Mouse (Mus musculus): ENCODE data around the gene Hpn. TPM values are rescaled to one million over a fixed set of nuclear protein-coding genes. Genes with fewer than 3 reads are reported as not detected.
A peak's percentile ranks its signal among the peaks of the same experiment; 100 is the strongest.

Gene Hpn
- polyA plus RNA-seq, 2 experiments = 2.5 to 5.5 TPM

DNA sequence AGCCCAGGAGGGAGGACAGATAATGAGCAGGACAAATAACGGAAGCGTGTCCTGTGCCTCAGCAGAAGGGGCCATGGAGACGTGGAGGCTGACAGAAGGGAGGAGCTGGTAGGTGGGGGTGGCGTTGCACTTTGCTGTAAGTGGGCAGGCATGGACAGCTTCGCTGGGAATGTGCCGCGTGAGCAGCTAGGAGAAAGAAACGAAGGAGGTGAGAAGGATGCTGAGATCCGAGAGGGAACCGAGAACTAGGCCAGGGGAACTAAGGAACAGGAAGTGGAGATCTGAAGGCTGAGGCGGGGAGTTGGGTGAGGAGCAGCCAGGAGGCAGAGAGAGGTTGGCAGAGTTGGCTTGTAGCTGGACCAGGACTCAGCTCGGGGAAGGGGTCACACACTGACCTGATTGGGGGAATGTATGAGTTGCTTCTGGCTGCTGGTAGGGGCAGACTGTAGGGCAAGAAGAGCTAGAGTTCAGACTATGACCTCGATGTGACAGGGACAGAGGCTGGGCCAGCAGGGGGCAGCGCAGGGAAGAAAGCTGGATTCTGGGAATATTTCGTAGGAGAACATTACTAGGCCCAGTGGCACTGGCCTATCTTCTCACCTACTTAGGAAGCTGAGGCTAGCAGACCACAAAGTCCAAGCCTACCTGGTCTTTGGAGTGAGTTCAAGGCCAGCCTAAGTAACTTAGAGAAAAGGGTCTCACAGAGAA is 9.9 kb downstream of the Hpn start:
- no peaks in the 10 kb centered on the region for H3K36me3 ChIP-seq (ENCODE audit: control insufficient read depth, insufficient read depth, low read length)
- no peak overlapping the region for H3K27ac ChIP-seq (replicated peaks; ENCODE audit: low read depth, low read length)
- ATAC-seq (ENCODE audit: low FRiP score, low read depth) (no peak), DNase-seq (ENCODE audit: low spot score) (peak; percentile 11)
- H3K4me1 ChIP-seq (ENCODE audit: control insufficient read depth, insufficient read depth, low read length) = no peaks in the 10 kb centered on the region
- 56% methylated on average over 15 of the region's 15 CpGs for WGBS
- no peak overlapping the region for H3K4me2 ChIP-seq (replicated peaks; ENCODE audit: low read depth, low read length, severe bottlenecking)
- no peak overlapping the region for H3K9ac ChIP-seq (ENCODE audit: low read depth, low read length, severe bottlenecking)
- H3K27me3 ChIP-seq (ENCODE audit: control insufficient read depth, insufficient read depth, low read length) = no peaks in the 10 kb centered on the region
- no peak for TF ChIP-seq POLR2A (IDR thresholded peaks at IDR 0.05; ENCODE audit: borderline replicate concordance, extremely low read depth, insufficient read depth, insufficient read length)
- H3K4me3 ChIP-seq (replicated peaks; ENCODE audit: low read length) = no peak overlapping the region
- no peaks in the 10 kb centered on the region for H3K9me3 ChIP-seq (ENCODE audit: control insufficient read depth, low read length)

DNA sequence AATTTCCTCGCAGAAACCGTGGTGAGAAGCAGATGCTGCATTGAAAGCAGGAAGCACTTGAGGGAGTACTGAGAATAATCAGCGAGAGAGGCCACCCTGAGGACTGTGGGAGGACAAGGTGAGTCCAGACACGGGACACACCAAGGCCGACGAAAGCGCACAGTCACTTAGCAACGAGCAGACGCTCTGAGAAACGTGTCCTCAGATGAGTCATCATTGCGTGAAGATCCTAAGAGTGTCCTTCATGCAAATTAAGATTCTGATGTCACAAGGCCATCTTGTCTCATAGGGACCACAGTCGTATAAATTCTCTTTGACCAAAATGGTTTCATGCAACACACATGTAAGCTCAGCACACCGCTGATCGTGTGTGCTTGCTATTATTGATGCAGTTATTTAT is 14.3 kb downstream of the Hpn start:
- no peak for TF ChIP-seq POLR2A (IDR thresholded peaks at IDR 0.05; ENCODE audit: borderline replicate concordance, extremely low read depth, insufficient read depth, insufficient read length)
- no peak for DNase-seq (ENCODE audit: low spot score)
- H3K4me3 ChIP-seq (replicated peaks; ENCODE audit: low read length) = no peak overlapping the region
- no peaks in the 10 kb centered on the region for H3K4me1 ChIP-seq (ENCODE audit: control insufficient read depth, insufficient read depth, low read length)
- no peaks in the 10 kb centered on the region for H3K36me3 ChIP-seq (ENCODE audit: control insufficient read depth, insufficient read depth, low read length)
- no peak overlapping the region for H3K4me2 ChIP-seq (replicated peaks; ENCODE audit: low read depth, low read length, severe bottlenecking)
- 84% methylated on average over 14 of the region's 14 CpGs for WGBS
- no peak overlapping the region for H3K27ac ChIP-seq (replicated peaks; ENCODE audit: low read depth, low read length)
- H3K27me3 ChIP-seq (ENCODE audit: control insufficient read depth, insufficient read depth, low read length) = no peaks in the 10 kb centered on the region
- ATAC-seq (ENCODE audit: low FRiP score, low read depth) = no peak
- no peaks in the 10 kb centered on the region for H3K9me3 ChIP-seq (ENCODE audit: control insufficient read depth, low read length)
- H3K9ac ChIP-seq (ENCODE audit: low read depth, low read length, severe bottlenecking) = no peak overlapping the region

DNA sequence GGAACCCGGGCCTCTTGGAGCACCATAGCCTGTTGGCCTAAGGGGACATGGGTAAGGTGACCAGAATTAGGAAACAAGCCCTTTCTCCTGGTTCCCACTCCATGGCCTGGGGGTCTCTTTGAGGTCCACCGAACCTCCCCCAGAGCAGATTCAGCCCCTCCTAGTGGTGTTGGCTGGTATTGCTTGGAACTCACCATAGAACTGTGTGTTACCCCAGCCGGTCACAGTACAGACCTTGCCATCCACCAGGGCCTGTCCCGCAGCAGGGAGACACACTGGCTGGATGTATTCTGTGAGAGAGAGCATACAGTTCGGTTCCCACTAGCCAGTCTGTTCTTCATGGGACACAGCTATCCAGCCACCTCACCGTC is 15.5 kb downstream of the Hpn start:
- Histone ChIP-seq H3K36me3 (ENCODE audit: control insufficient read depth, insufficient read depth, low read length) (no peaks in the 10 kb centered on the region), H3K4me1 (ENCODE audit: control insufficient read depth, insufficient read depth, low read length) (no peaks in the 10 kb centered on the region), H3K9me3 (ENCODE audit: control insufficient read depth, low read length) (no peaks in the 10 kb centered on the region), H3K9ac (ENCODE audit: low read depth, low read length, severe bottlenecking) (no peak overlapping the region), H3K27ac (replicated peaks; ENCODE audit: low read depth, low read length) (no peak overlapping the region), H3K4me3 (replicated peaks; ENCODE audit: low read length) (no peak overlapping the region), H3K4me2 (replicated peaks; ENCODE audit: low read depth, low read length, severe bottlenecking) (no peak overlapping the region), H3K27me3 (ENCODE audit: control insufficient read depth, insufficient read depth, low read length) (no peaks in the 10 kb centered on the region)
- no peak for TF ChIP-seq POLR2A (IDR thresholded peaks at IDR 0.05; ENCODE audit: borderline replicate concordance, extremely low read depth, insufficient read depth, insufficient read length)
- DNase-seq (ENCODE audit: low spot score) (no peak), ATAC-seq (ENCODE audit: low FRiP score, low read depth) (no peak)
- 87% methylated on average over 6 of the region's 6 CpGs for WGBS

DNA sequence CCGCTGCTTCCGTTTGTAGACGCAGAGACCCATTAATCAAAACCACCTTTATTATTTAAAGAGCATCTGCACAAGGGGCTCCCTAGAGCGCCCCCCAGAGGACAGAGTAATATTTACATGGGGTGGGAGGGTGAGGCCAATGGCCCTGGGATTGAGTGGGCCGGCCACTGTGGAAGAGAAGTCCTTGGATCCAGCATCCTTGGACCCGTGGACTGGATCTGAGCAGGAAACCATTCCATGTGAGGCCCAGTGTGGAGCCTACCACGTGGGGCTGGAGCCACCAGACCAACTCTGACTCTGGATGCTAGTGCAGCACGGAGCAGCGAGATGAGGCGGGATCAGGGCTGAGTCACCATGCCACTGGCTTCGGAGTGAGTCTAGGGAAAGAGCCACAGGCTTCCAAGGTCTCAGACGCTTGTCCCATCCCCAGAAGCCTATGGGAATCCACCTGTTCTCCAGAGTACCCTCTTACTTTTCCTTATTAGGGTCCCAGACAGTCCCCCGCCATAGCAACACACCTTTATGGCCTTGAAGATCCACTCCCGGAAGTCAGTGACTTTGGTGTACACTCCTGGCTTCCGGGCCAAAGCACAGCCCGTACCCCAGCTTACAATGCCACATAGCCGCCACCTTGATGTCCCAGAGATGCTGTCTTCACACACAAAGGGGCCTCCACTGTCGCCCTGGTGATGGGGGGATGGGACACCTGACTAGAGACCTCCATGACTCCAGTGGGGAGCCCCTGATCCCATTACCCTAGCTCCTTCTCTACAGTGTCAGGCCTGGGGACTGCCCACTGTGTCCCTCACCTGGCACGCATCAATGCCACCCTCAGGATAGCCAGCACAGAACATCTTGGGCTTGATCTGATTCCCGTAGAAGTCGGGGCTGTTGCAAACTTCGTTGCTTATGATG is 16.1 kb downstream of the Hpn start:
- Histone ChIP-seq H3K27ac (replicated peaks; ENCODE audit: low read depth, low read length) (no peak overlapping the region), H3K4me3 (replicated peaks; ENCODE audit: low read length) (no peak overlapping the region), H3K4me1 (ENCODE audit: control insufficient read depth, insufficient read depth, low read length) (no peaks in the 10 kb centered on the region), H3K9me3 (ENCODE audit: control insufficient read depth, low read length) (no peaks in the 10 kb centered on the region), H3K27me3 (ENCODE audit: control insufficient read depth, insufficient read depth, low read length) (no peaks in the 10 kb centered on the region), H3K4me2 (replicated peaks; ENCODE audit: low read depth, low read length, severe bottlenecking) (no peak overlapping the region), H3K9ac (ENCODE audit: low read depth, low read length, severe bottlenecking) (no peak overlapping the region), H3K36me3 (ENCODE audit: control insufficient read depth, insufficient read depth, low read length) (no peaks in the 10 kb centered on the region)
- no peak for DNase-seq (ENCODE audit: low spot score)
- no peak for ATAC-seq (ENCODE audit: low FRiP score, low read depth)
- TF ChIP-seq POLR2A (IDR thresholded peaks at IDR 0.05; ENCODE audit: borderline replicate concordance, extremely low read depth, insufficient read depth, insufficient read length) = no peak
- WGBS = 80% methylated on average over 22 of the region's 22 CpGs

DNA sequence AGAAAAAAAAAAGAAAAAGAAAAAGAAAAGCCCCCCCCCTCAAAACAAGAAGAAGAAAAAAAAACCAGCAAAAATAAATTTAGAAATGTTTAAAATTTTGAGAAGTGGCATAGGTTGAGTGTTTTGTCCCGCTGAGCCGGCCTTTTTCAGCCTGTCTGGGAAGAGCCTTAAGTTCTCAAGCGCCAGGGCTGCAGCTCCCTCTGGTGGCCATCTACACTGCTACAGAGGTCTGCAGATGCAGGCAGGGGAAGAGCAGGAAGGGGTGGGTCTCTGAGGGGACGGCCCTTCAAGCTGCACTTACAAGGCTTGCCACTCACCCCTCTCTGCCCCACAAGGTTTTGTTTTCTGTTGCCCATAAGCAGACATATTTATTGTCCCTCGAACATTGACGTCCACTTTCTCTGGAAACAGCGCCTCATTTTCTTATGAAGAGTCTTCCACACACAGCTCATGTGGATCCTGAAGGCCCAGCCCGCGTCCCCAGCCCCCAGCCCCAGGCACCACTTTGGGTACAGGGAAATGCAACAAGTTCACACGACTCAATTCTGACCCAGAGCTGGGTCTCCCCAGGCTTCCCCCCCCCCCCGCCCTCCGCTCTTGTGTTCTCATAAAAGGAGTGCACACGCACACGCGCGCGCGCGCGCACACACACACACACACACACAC is 17.4 kb downstream of the Hpn start:
- Histone ChIP-seq H3K27ac (replicated peaks; ENCODE audit: low read depth, low read length) (peak overlapping the region; percentile 33; the same call in 1 of the 2 replicates), H3K4me3 (replicated peaks; ENCODE audit: low read length) (peak overlapping the region; percentile 18; the same call in 1 of the 2 replicates)
- no peak for TF ChIP-seq POLR2A (IDR thresholded peaks at IDR 0.05; ENCODE audit: borderline replicate concordance, extremely low read depth, insufficient read depth, insufficient read length)

More for the DNA sequence above, 17.4 kb downstream of the Hpn start:
- Histone ChIP-seq H3K9ac (ENCODE audit: low read depth, low read length, severe bottlenecking) (no peak overlapping the region), H3K4me2 (replicated peaks; ENCODE audit: low read depth, low read length, severe bottlenecking) (peak overlapping the region; percentile 44), H3K36me3 (ENCODE audit: control insufficient read depth, insufficient read depth, low read length) (no peaks in the 10 kb centered on the region), H3K4me1 (ENCODE audit: control insufficient read depth, insufficient read depth, low read length) (no peaks in the 10 kb centered on the region), H3K9me3 (ENCODE audit: control insufficient read depth, low read length) (no peaks in the 10 kb centered on the region), H3K27me3 (ENCODE audit: control insufficient read depth, insufficient read depth, low read length) (no peaks in the 10 kb centered on the region)
- 44% methylated on average over 20 of the region's 20 CpGs for WGBS
- DNase-seq (ENCODE audit: low spot score) = peak; percentile 96
- peak; percentile 95 for ATAC-seq (ENCODE audit: low FRiP score, low read depth)

Measured in limb, embryonic 14.5 days (tissue).